Mouse (Mus musculus) gastrocnemius, postnatal 10 days (tissue): Measurements from ENCODE around the gene Nr5a2. TPM values are rescaled to one million over a fixed set of nuclear protein-coding genes. Genes with fewer than 3 reads are reported as not detected.
"Not testable (repeated sequence)": the region's sequence is repeated elsewhere in the genome, so short reads cannot be mapped to it uniquely, and the experiment has no call there.

Source experiments
- DNase-seq: peaks from one replicate; pipeline ENCODE4 v3.0.0; 2021; ENCODE audit warnings: mixed read lengths
- total RNA-seq, 2 experiments: library from RNA; stranded (reverse); gene quantifications; 2 replicates each; pipeline ENCODE4 v1.2.3; 2021

The Nr5a2 gene
- total RNA-seq, 2 experiments from 2014 or later, result 2.3 to 4.3 TPM

DNA sequence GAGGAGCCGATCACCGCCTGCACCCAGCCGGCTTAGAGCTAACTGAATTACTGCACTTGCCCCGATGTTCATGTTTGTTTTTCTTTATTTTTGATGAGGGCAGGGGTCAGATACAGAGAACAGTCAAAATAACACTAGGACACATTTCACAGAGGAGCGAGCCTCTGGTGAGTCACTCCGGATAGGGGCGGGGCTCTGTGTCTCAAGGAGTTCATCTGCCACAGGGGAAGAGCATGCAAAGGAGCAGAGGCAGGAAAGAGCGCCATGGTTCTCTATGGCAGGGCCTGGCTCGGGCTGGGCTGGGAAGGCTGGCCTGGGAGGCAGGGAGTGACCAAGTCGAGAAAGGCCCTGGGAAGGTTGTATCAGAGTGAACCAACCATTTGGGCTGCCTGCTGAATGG, 121.0 kb downstream of the Nr5a2 start:
- no peak for DNase-seq

DNA sequence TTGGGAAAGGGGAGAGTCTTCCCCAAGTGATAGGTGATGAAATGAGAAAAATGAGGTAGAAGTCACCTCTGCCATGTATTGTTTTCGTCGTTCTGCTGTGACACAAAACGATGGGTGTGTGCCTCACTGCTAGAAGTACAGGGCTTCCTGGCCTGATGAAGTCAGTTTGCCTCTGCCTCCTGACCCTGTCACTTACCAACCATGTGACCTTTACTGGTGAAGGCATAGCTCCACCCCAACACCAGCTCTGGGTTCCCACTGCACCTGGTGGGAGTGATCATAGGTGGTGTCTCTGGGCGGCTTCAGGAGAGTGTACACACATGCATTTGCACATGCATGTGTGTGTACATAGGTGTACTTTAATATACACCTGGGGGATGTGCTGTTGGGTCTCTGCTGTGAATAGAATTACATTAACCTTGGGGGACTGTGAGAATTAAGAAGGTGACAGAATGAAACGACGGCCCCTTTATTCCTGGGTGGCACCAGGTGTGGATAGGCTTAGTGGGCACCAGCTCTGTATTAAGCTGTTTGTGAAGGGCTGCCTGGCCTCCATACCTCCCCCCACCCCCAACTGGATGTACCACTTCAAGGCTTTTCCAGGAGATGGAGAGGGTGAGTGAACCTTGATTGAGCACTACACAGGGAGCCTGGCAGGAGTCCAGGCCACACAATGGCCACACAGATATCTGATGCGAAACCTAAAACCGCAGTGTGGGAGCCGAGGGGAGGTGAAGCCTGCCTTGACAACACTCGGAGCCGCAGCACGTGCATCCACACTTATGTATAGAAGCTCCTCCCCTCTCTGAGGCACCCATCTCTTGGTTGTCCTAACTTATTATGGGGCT, 127.7 kb downstream of the Nr5a2 start:
- no peak for DNase-seq

DNA sequence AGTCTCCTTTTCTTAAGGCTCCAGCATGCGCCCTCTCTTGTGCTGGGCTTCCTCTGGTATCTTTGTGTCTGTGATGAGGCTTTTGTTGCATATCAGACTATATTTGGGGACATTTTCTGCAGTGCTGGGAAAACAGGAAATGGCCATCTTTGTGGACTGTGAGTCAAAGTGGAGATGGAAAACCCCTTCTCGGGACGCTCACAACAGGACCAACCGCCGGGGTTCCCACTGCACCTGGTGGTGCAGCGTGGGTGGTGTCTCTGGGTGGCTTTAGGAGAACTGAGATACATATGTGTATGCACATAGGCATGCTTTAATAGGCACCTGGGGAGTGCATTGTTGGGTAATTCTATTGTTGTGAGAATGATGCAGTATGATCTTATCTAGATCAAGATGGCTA, 129.3 kb downstream of the Nr5a2 start:
- DNase-seq, result no peak

DNA sequence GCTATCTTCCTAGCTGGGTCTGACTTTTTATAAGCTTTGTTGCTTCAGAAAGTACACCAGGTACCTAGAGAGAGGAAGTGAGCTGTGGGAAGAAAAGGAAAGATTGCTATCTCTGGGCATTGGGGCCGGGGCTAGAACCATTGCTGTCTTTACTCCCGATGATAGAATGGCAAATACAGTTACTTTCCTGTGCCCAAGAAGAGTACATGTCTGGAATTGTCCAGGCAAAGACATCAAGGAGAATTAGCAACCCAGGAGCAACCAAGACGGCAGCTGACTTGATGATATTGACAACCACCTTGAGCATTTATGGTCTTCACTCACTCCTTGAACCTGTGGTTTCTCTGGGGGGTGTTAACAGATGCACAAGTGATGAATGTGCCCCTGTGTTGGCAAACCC, 130.3 kb downstream of the Nr5a2 start:
- no peak for DNase-seq

DNA sequence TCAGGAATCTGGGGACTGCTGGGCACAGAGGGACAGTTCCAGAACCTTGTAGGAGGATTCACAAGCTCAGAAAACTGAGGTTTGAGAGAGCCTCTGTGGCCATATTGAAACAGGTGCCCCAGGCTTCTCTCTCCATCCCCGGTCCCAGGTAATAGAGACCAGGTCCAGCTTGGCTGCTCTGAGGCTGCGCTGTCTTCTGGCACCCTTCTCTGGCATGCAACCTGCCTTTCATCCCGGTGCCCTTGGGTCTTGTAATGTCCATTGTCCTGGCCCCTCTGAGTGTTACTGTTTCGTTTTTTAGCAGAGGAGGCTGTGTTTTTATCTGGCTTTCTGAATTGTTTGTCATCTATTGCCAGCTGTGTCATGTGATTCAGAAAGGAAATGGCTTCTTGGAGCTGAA, 136.4 kb downstream of the Nr5a2 start:
- no peak for DNase-seq

DNA sequence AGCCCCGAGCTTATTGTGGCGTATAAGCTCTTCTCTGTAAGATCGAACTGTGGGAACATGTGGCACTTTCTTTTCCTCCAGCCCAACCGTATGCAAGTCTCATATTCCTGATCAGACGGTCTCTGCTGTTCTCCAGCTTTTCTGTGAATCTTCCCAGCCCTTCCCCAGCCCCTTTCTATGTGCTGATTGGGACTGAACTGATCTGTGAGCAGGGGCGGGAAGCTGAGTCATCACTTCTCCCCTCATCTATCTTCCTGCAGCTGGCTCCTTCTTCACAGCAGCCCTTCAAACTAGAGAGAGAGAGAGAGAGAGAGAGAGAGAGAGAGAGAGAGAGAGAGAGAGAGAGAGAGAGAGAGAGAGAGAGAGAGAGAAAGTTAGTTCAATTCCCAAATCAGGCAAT, 159.6 kb downstream of the Nr5a2 start:
- no peak for DNase-seq

DNA sequence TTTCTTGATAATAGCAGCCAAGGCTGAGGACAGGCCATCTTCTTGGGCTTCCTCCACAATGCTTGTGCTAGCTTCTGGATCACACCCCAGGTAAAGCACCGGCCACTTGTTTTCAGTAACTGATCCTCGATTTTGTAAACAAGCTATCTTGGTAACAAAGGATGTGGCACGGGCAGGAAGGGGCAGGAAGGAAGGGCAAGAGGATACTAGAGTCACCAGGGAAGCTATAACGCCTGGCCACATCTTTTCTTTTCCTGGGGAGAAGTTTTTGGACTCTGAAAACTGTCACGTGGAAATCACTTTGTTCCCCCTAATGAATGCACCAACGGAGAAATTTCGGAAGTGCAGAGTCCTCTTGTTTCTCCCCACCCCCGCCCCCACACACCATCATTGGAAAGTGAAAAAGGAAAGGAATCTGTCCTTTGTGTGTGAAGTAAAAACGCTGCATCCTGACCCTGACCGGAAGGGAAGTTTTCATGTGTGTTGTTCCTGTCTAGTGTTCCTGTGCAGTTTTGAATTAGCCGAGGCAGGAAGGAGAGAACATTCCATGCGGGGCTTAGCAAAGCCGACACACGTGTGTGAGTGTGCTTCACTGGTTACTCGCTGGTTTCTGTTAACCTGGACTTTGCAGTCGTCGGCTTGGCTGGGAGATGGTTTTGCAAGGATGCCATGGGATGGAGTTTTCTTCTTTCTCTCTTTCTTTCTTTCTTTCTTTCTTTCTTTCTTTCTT, 163.7 kb downstream of the Nr5a2 start:
- DNase-seq, result no peak

DNA sequence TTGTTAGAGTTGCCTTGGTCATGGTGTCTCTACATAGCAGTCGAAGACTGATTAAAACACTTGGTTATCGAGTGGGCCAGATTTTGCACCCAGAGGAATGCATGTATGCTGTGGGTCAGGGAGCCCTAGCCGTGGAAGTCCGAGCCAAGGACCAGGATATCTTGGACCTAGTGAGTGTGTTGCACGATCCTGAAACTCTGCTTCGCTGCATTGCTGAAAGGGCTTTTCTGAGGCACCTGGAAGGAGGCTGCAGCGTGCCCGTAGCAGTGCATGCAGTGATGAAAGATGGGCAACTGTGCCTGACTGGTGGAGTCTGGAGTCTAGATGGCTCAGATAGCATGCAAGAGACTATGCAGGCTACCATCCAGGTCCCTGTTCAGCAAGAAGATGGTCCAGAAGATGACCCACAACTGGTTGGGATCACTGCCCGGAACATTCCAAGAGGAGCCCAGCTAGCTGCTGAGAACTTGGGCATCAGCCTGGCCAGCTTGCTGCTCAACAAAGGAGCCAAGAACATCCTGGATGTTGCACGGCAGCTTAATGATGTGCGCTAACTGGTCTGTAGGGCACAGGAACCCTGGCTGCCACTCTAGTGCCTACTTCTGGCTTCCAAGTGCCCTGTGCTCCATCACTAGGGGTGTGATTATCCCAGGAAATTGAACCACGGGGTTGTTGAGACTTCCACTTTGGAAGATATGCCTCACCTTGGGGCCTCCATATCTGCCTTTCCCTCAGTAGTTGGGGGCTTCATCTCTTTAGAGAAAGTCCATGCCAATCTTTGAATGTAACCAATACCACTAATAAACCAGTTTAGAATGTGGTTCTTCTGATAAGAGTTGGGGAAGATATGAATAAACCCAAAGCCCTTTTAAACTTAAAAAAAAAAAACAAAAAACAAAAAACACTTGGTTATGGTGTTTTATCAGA, 167.0 kb downstream of the Nr5a2 start:
- DNase-seq, result not testable (repeated sequence)
